Mouse (Mus musculus) thymus, adult 2 months (tissue): ENCODE results near the gene Klk1b8. TPM values are rescaled to one million over a fixed set of nuclear protein-coding genes. Genes with fewer than 3 reads are reported as not detected.

ENCODE experiments used
- DNase-seq: peaks from one replicate; pipeline ENCODE4 v3.0.0; 2021
- H3K27ac ChIP-seq: fragments of 200-500 bp; 2 replicates; pipeline ENCODE4 v1.5.1; 2012; ENCODE audit warnings: low read length, control low read depth; ENCODE audit not compliant: control insufficient read depth, insufficient read depth
- H3K27me3 ChIP-seq: fragments of 200-500 bp; 2 replicates; pipeline ENCODE4 v1.6.1; 2012; ENCODE audit warnings: mild to moderate bottlenecking, low read length, moderate library complexity, mixed read lengths; ENCODE audit not compliant: control insufficient read depth, insufficient read depth
- H3K36me3 ChIP-seq: fragments of 200-500 bp; 2 replicates; pipeline ENCODE4 v1.6.1; 2012; ENCODE audit warnings: mild to moderate bottlenecking, low read length, moderate library complexity; ENCODE audit not compliant: control insufficient read depth, insufficient read depth
- H3K4me1 ChIP-seq: fragments of 200-500 bp; replicated peaks from 2 replicates; pipeline ENCODE4 v1.6.1; 2012; ENCODE audit warnings: low read length; ENCODE audit not compliant: control insufficient read depth, insufficient read depth
- H3K4me3 ChIP-seq: fragments of 200-500 bp; 2 replicates; pipeline ENCODE4 v1.5.1; 2012; ENCODE audit warnings: mild to moderate bottlenecking, low read length, control low read depth, moderate library complexity; ENCODE audit not compliant: control insufficient read depth, insufficient read depth
- CTCF ChIP-seq: fragments of 200-500 bp; IDR thresholded peaks from 2 replicates; pipeline ENCODE4 v1.5.1; 2012; ENCODE audit warnings: mild to moderate bottlenecking, control low read depth, low read length, moderate library complexity, borderline replicate concordance; ENCODE audit not compliant: control insufficient read depth, poor library complexity, insufficient read depth; ENCODE audit errors: extremely low read depth
- POLR2A ChIP-seq: fragments of 200-500 bp; IDR thresholded peaks from 2 replicates; pipeline ENCODE4 v1.6.1; 2012; ENCODE audit warnings: mild to moderate bottlenecking, low read length, control low read depth, moderate library complexity; ENCODE audit not compliant: control insufficient read depth, poor library complexity, insufficient read depth; ENCODE audit errors: extremely low read depth
- WGBS: fragments of 180-500 bp; shearing (Covaris S2); methylation state at CpG from one replicate; pipeline ENCODE4 v1.1.7; 2018; 5-methylcytosine and 5-hydroxymethylcytosine counted together
- polyA plus RNA-seq: library from polyadenylated mRNA; depleted of rRNA; stranded (reverse); fragments of >200 nt; gene quantifications from 2 replicates; pipeline ENCODE4 v1.2.3, GENCODE M21; 2012; rRNA removed

Klk1b8 gene
- 0.84 and 1.1 TPM in 2 replicates for polyA plus RNA-seq

DNA sequence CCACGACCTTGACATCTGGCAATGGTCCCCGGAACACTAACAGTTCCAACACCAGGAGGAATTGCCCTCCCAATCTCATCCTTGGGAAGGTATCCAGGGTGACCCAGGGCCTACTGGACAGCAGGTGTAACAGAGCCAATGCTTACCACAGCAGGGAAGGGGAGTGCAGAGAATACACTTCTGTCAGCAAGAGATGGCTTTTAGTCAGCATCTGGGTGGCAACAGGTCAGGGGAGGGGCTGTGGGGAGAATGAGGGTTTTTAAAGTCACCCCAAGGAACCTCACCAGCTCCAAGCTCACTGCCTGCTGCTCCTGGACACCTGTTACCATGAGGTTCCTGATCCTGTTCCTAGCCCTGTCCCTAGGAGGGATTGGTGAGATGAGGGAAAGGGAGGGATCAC is at the start of gene Klk1b8:
Gene Klk1b8 (plus strand): TSS at position 301 of the 400 bp plus-strand sequence.
- Histone ChIP-seq H3K4me1 (no peaks in the 10 kb centered on the region; the same call in 1 of the 2 replicates), H3K27me3 (no peaks in the 10 kb centered on the region), H3K4me3 (no peak within 1 kb of the TSS), H3K36me3 (no peaks in the 10 kb centered on the region), H3K27ac (no peak within 1 kb of the TSS)
- TF ChIP-seq CTCF (no peak), POLR2A (no peak)
- no peak for DNase-seq
- 66% methylated on average over 2 of the region's 2 CpGs for WGBS

GRCm38 (mm10) chr7:43914821-43915220 is 35.6 kb upstream of the Klk1b8 start:
- Histone ChIP-seq H3K36me3 (no peaks in the 10 kb centered on the region), H3K27me3 (no peaks in the 10 kb centered on the region), H3K27ac (no peak overlapping the region), H3K4me3 (no peak overlapping the region), H3K4me1 (no peaks in the 10 kb centered on the region)
- TF ChIP-seq CTCF: no peak
- no peak for TF ChIP-seq POLR2A
- 67% methylated on average over 9 of the region's 9 CpGs for WGBS
- no peak for DNase-seq

- Histone ChIP-seq H3K27ac (no peak overlapping the region), H3K4me3 (no peak overlapping the region), H3K27me3 (no peaks in the 10 kb centered on the region), H3K4me1 (no peaks in the 10 kb centered on the region), H3K36me3 (no peaks in the 10 kb centered on the region)
- DNase-seq: no peak
- no peak for TF ChIP-seq CTCF
- no peak for TF ChIP-seq POLR2A
- 83% methylated on average over 13 of the region's 13 CpGs for WGBS
Observed at GRCm38 (mm10) chr7:43918426-43918825, 32.0 kb upstream of the Klk1b8 start.

DNA sequence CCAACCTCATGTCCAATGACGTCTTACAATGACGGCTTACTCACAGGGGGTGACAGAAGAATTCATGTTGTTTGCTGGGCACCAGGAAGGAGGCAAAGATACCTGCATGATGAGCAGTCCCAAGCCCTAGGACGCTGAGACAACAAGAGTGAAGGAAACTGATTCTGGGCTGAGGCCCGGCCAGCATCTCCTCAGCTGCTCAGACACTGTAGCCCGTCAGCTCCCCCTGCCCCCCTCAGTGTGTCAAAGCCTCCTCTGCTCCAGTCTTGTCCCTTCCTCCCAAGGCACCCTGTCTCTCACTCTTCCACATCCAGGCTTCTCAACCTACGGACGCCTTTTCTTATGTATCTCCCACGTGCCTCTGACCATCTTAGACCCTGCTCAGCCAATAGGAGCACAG is 31.6 kb upstream of the Klk1b8 start:
- no peaks in the 10 kb centered on the region for H3K4me1 ChIP-seq
- TF ChIP-seq POLR2A: no peak
- no peak for TF ChIP-seq CTCF
- H3K4me3 ChIP-seq: no peak overlapping the region
- no peaks in the 10 kb centered on the region for H3K27me3 ChIP-seq
- DNase-seq: no peak
- WGBS: 82% methylated on average over 8 of the region's 8 CpGs
- H3K36me3 ChIP-seq: no peaks in the 10 kb centered on the region
- no peak overlapping the region for H3K27ac ChIP-seq

DNA sequence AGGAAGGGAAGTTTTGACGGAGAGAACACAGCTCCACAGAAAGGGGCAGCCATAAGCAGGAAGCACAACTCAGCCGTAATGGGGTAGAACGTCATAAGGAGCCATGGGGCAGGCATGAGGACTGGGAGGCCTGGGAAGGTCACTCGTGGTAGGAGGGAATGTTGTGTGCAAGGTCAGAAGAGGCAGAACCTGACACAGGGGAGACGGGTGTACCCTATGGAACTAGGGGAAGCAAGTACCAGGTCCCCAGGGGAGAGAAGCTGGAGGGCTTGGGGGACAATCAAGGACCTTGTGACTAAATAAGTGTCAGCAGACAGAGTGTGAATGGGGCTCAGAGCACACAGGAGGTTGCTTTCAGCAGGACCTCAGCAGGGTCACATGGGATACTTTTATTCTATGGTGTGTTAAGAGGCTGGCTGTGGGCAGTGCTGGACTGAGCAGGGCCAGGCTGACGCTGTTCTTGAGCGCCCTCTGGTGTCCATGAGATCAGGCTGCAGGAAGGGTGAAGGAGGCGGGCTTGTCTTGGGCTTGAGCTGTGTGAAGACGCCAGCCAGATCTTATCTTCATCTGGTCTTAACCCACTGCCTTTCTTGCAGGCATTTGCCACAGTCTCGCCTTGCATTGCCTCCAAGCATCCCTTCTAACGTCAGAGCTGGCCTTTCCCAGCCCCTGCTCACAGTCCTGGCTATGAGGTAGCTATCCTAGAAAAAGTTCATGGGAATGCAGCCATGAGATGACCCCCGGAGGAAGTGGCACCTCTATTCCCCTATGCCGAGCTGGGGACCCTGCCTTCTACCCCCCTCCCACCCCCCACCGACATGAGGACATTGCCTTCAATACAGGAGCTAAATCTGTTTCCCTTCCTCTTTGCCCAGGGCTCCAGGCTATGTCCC is 30.7 kb upstream of the Klk1b8 start:
- WGBS: 23% methylated on average over 14 of the region's 14 CpGs
- Histone ChIP-seq H3K27me3 (no peaks in the 10 kb centered on the region), H3K36me3 (no peaks in the 10 kb centered on the region), H3K4me1 (no peaks in the 10 kb centered on the region), H3K27ac (no peak overlapping the region), H3K4me3 (no peak overlapping the region)
- peak; percentile 52 for DNase-seq
- peak; percentile 55; the same call in 1 of the 2 replicates for TF ChIP-seq CTCF
- no peak for TF ChIP-seq POLR2A

DNA sequence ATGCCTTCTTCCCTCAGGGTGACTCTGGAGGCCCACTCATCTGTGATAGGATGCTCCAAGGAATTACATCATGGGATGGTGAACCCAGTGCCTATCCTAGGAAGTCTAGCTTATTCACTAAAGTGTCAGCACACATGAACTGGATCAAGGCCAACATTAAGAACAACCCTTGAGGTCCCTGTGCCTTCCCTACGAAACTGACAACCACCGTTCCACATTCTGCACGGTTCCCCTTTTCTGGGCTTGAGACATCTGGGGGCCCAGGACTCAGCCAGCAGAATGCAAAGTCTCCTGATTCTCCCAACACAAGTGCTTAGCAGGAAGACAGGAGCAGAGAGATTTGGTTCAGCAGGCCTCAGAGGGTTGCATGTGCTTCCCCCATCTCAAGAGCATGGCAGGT is 29.9 kb upstream of the Klk1b8 start:
- no peak overlapping the region for H3K27ac ChIP-seq
- H3K36me3 ChIP-seq: no peaks in the 10 kb centered on the region
- no peaks in the 10 kb centered on the region for H3K4me1 ChIP-seq
- WGBS: 16% methylated on average over 3 of the region's 3 CpGs
- no peak for DNase-seq
- H3K4me3 ChIP-seq: no peak overlapping the region
- no peak for TF ChIP-seq CTCF
- no peak for TF ChIP-seq POLR2A
- no peaks in the 10 kb centered on the region for H3K27me3 ChIP-seq
